Mouse (Mus musculus) liver, adult 2 months (tissue): ENCODE measurements around the gene Golgb1. TPM values are rescaled to one million over a fixed set of nuclear protein-coding genes. Genes with fewer than 3 reads are reported as not detected.

Source experiments
- DNase-seq: peaks from one replicate; pipeline ENCODE4 v3.0.0-alpha.2; 2011; ENCODE audit warnings: low read depth, low spot score; ENCODE audit errors: extremely low read depth
- H3K27ac ChIP-seq: fragments of 200-500 bp; replicated peaks from 2 replicates; pipeline ENCODE4 v1.5.1; 2012; ENCODE audit warnings: low read depth, mild to moderate bottlenecking, control low read depth, inconsistent platforms, low read length; ENCODE audit not compliant: insufficient read depth
- H3K27me3 ChIP-seq: fragments of 200-500 bp; 2 replicates; pipeline ENCODE4 v1.6.1; 2012; ENCODE audit warnings: mild to moderate bottlenecking, moderate library complexity, low read length, inconsistent platforms; ENCODE audit not compliant: control insufficient read depth, insufficient read depth
- H3K36me3 ChIP-seq: fragments of 200-500 bp; 2 replicates; pipeline ENCODE4 v1.6.1; 2012; ENCODE audit warnings: low read length, inconsistent platforms; ENCODE audit not compliant: control insufficient read depth, insufficient read depth
- H3K4me1 ChIP-seq: fragments of 200-500 bp; 2 replicates; pipeline ENCODE4 v1.6.1; 2011; ENCODE audit warnings: low read length; ENCODE audit not compliant: control insufficient read depth, insufficient read depth
- H3K4me3 ChIP-seq: fragments of 200-500 bp; 2 replicates; pipeline ENCODE4 v1.5.1; 2011; ENCODE audit warnings: low read depth, mild to moderate bottlenecking, control low read depth, low read length, moderate library complexity; ENCODE audit not compliant: insufficient read depth
- H3K79me2 ChIP-seq: fragments of 200-500 bp; 2 replicates; pipeline ENCODE4 v1.6.1; 2012; ENCODE audit warnings: inconsistent platforms, mild to moderate bottlenecking, low read length, moderate library complexity; ENCODE audit not compliant: control insufficient read depth, insufficient read depth
- H3K9ac ChIP-seq: fragments of 200-500 bp; 2 replicates; pipeline ENCODE4 v1.6.1; 2012; ENCODE audit warnings: low read depth, mild to moderate bottlenecking, control low read depth, inconsistent platforms, low read length
- CTCF ChIP-seq: fragments of 200-500 bp; IDR thresholded peaks from 2 replicates; pipeline ENCODE4 v1.5.1; 2011; ENCODE audit warnings: low read depth, low read length, control low read depth
- POLR2A ChIP-seq: fragments of 200-500 bp; IDR thresholded peaks from 2 replicates; pipeline ENCODE4 v1.6.1; 2011; ENCODE audit warnings: low read length, control low read depth; ENCODE audit not compliant: insufficient read depth; ENCODE audit errors: extremely low read depth
- WGBS: fragments of 180-500 bp; shearing (Covaris S2); methylation state at CpG from one replicate; pipeline ENCODE4 v1.1.7; 2018; 5-methylcytosine and 5-hydroxymethylcytosine counted together
- polyA plus RNA-seq: library from polyadenylated mRNA; depleted of rRNA; stranded (reverse); fragments of >200 nt; gene quantifications from 2 replicates; pipeline ENCODE4 v1.2.3, GENCODE M21; 2012
- total RNA-seq: library from RNA; depleted of rRNA; stranded (reverse); fragments of >200 nt; gene quantifications from 2 replicates; pipeline ENCODE4 v1.2.3, GENCODE M21; 2014

The Golgb1 gene
- total and polyA plus RNA-seq, 2 experiments: 30.1 to 34.1 TPM

DNA sequence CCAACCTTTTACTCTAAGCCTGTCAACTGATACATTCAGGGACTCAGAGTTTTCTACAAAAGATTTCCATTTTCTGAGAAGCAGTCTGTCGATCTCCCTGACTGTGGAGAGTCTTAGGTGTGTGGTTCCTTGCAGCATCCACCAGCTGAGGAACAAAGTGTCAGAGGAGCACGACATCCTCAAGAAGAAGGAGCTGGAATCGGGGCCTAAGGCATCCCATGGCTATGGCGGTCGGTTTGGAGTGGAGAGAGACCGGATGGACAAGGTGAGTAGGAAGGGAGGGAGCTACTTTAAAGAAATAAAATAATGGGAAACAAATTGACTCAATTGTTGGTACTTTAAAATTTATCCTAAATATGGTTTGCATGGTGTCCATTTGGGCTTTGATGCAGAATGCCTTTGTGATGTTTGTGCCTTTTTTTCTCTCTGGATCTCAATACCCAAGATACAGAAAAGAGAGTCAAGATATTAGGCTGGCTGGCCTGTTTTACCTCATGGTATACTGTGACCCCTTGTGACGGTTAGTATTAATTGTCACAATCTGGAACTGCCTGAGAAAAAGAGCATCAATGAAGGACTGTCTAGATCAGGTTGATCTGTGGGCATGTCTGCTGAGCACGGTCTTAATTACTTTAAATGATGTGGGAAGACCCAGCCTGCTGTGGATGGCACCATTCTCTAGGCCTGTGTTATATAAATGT is 71.7 kb downstream of the Golgb1 start:
- Histone ChIP-seq H3K79me2 (no peaks in the 10 kb centered on the region; the same call in 1 of the 2 replicates), H3K27me3 (no peaks in the 10 kb centered on the region), H3K27ac (no peak overlapping the region), H3K36me3 (no peaks in the 10 kb centered on the region), H3K9ac (no peak overlapping the region), H3K4me1 (peaks cover 4% of the 10 kb centered on the region), H3K4me3 (no peak overlapping the region)
- no peak for DNase-seq
- TF ChIP-seq CTCF (no peak), POLR2A (no peak)
- WGBS: 91% methylated on average over 8 of the region's 8 CpGs

DNA sequence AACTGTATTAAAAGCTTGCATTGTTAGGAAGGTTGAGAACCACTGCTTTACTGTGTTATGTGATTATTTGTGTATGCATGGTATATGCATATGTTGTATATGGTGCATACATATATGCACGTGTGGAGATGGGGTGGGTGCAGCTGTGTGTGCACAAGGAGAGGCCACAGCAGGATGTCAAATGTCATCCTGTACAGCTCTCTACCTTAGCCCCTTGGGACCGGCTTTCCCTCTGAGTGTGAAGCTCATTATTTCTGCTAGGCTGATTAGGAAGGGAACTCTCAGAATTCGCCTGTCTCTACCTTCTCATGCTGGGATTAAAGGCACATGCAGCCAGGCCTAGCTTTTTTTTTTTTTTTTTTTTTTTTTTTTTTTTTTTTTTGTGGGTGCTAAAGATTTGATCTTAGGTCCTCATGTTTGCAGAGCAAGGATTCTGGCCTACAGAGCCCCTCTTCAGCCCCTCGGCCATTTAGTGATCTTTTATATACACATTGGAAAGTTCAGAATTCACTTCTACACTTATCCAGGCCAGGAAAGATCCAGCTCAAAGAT is 72.8 kb downstream of the Golgb1 start:
- no peak for TF ChIP-seq CTCF
- TF ChIP-seq POLR2A: no peak
- WGBS: 84% methylated on average over 4 of the region's 4 CpGs
- Histone ChIP-seq H3K4me3 (no peak overlapping the region), H3K79me2 (no peaks in the 10 kb centered on the region; the same call in 1 of the 2 replicates), H3K4me1 (no peaks in the 10 kb centered on the region; the same call in 1 of the 2 replicates), H3K36me3 (no peaks in the 10 kb centered on the region), H3K27me3 (no peaks in the 10 kb centered on the region), H3K27ac (no peak overlapping the region), H3K9ac (no peak overlapping the region)
- DNase-seq: no peak

DNA sequence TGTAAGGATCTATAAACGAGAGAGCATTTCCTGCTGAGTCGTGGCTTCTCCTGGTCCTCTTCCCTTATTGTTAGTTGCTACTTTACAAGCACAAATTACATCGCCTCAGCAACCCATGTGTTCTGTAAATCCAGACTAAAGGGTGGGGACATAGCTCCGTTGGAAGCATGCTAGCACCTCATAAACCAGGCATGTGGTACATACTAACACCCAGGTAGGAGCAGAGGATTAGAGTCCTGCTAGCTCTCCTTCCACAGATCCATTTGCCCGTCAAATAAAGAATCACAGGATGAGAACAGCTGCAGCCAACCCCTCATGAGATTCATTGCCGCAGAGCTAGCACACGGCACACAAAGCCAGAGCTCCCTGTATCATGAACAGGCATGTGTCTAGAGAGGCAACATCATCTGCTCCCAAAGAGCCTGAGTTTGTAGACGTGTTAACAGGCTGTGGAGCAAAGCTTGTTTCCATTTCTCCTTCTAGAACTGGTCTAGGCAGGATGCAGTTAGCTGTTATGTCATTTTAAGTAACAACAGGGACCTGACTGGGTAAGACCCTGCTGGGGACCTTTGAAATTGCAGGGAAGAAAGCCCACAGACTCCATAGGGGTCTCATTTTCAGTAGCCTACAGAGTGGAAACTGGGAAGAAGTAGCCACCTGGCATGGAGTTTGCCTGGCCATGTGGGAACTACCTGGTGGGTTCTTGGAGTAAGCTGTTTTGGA is 74.8 kb downstream of the Golgb1 start:
- no peak for DNase-seq
- no peaks in the 10 kb centered on the region for H3K79me2 ChIP-seq
- H3K27ac ChIP-seq: no peak overlapping the region
- 68% methylated on average over 8 of the region's 8 CpGs for WGBS
- no peaks in the 10 kb centered on the region for H3K4me1 ChIP-seq
- no peaks in the 10 kb centered on the region for H3K36me3 ChIP-seq
- TF ChIP-seq POLR2A (no peak), CTCF (no peak)
- H3K9ac ChIP-seq: no peak overlapping the region
- H3K4me3 ChIP-seq: no peak overlapping the region
- H3K27me3 ChIP-seq: no peaks in the 10 kb centered on the region

DNA sequence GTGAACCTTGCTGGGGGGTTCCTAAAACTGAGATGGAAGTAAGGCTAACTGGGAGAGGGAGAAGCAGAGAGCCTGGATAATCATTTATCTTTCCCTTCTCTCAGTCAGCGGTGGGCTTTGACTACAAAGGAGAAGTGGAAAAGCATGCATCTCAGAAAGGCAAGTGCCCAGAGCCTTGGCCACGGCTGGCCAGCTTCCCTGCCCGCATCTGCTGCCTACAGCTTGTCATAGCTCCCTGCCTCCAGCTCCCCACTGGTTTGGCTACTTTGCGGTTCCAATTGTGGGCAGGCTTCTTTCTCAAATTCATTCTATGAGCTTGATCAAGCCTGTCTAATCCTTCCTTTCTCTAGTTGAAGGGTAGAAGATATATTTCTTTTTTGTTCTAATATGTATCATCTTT is 76.1 kb downstream of the Golgb1 start:
- Histone ChIP-seq H3K4me1 (no peaks in the 10 kb centered on the region), H3K9ac (no peak overlapping the region), H3K27me3 (no peaks in the 10 kb centered on the region), H3K4me3 (no peak overlapping the region), H3K79me2 (no peaks in the 10 kb centered on the region), H3K27ac (no peak overlapping the region), H3K36me3 (no peaks in the 10 kb centered on the region)
- no peak for TF ChIP-seq CTCF
- TF ChIP-seq POLR2A: no peak
- no peak for DNase-seq
- WGBS: 72% methylated on average over 4 of the region's 4 CpGs

DNA sequence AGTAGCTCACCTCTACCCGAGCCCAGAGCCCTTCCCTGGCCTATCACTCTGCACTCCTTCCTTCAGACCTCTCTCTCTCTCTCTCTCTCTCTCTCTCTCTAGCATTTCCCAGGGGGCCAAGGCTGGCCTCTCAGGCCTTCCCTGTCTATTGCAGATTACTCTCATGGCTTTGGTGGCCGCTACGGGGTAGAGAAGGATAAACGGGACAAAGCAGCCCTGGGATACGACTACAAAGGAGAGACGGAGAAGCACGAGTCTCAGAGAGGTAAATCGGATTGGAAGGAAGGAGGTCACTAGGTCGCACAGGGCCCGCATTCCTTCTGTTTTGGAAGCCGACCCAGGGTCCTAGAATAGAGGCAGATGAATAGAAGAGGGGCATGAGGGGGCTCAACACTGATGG is 80.2 kb downstream of the Golgb1 start:
- no peak for TF ChIP-seq CTCF
- TF ChIP-seq POLR2A: no peak
- H3K36me3 ChIP-seq: no peaks in the 10 kb centered on the region
- H3K79me2 ChIP-seq: no peaks in the 10 kb centered on the region
- H3K4me3 ChIP-seq: no peak overlapping the region
- no peaks in the 10 kb centered on the region for H3K27me3 ChIP-seq
- H3K9ac ChIP-seq: no peak overlapping the region
- H3K4me1 ChIP-seq: no peaks in the 10 kb centered on the region
- WGBS: 82% methylated on average over 11 of the region's 11 CpGs
- no peak for DNase-seq
- H3K27ac ChIP-seq: no peak overlapping the region

DNA sequence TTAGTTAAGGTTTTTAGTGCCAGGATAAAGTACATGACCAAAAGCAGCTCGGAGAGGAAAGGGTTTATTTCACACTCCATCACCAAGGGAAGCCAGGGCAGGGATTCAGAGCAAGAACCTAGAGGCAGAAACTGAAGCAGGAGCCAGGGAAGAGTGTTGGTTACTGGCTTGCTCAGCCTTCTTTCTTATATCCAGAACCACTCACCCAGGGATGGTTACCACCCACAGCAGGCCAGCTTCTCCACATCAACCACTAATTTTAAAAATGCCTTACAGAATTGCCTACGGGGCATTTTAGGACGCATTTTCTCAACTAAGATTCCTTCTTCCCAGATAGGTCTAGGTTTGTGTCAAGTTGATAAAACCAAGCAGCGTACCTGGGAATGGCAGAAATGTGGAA is 88.5 kb downstream of the Golgb1 start:
- H3K9ac ChIP-seq: no peak overlapping the region
- H3K27ac ChIP-seq: no peak overlapping the region
- H3K79me2 ChIP-seq: no peaks in the 10 kb centered on the region
- TF ChIP-seq POLR2A (no peak), CTCF (no peak)
- DNase-seq: no peak
- no peaks in the 10 kb centered on the region for H3K27me3 ChIP-seq
- H3K4me1 ChIP-seq: no peaks in the 10 kb centered on the region
- WGBS: 93% methylated on average over 4 of the region's 4 CpGs
- no peaks in the 10 kb centered on the region for H3K36me3 ChIP-seq
- H3K4me3 ChIP-seq: no peak overlapping the region
